Mouse (Mus musculus): ENCODE results near the gene Erfe.

- TF ChIP-seq CTCF (IDR thresholded peaks at IDR 0.05; ENCODE audit: low read depth, low read length) (no peak), GATA1 (IDR thresholded peaks at IDR 0.05; ENCODE audit: borderline replicate concordance, low read length) (no peak), GATA2 (IDR thresholded peaks at IDR 0.05; ENCODE audit: borderline replicate concordance, low read depth, low read length) (no peak)
These were observed 7.2 kb downstream of the Erfe start for GRCm38 (mm10) chr1:91373414-91373835.
